Mouse (Mus musculus): ENCODE data around the gene Olfr1133.

DNA sequence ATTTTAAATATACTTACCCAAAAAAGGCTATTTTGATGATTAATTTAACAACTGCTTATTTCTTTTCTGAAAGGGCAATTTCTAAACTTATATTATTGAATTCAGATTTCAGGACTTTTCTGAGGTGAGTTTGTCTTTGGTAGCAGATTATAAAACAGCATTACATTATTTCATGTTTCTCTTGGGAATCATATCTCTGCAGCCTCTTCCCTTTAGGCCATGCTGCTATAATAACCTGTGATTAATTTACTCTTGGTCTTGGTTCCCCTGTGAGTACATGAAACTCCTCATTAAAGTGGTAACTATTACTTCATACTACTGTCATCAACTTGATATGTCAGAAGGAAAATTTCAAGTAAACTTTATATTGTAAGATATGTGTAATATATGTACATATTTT lies 9.7 kb downstream of the Olfr1133 start, which contains the start of gene Olfr1132:
- TF ChIP-seq CTCF (IDR thresholded peaks at IDR 0.05; ENCODE audit: low read depth, low read length) = no peak
- TF ChIP-seq POLR2A (IDR thresholded peaks at IDR 0.05; ENCODE audit: extremely low read depth, insufficient read depth, low read length) = no peak
